Mouse (Mus musculus): ENCODE results near the gene Ppp1r1c.

Gene Ppp1r1c

DNA sequence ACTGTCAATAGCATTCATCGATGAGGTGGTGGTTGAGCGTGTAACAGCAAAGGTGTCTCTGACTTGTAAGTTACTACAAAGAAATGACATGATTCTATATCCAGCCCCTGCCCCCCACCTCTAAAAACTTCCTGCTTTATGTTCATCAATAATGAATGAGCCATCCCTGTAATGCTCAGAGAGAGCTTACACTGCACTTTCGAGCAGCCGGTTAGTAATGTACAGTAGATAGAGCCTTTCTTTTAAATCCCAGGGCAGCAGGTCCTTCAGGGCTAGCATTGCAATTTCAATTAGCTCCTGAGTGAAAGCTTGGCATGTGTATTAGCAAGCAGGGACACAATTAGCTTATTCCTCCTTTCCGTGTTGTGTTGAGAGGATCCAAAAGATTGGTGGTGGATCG lies at the start of gene Ppp1r1c:
Ppp1r1c (plus strand) TSS at position 206 of the 400 bp plus-strand sequence.
- DNase-seq, result no peak

DNA sequence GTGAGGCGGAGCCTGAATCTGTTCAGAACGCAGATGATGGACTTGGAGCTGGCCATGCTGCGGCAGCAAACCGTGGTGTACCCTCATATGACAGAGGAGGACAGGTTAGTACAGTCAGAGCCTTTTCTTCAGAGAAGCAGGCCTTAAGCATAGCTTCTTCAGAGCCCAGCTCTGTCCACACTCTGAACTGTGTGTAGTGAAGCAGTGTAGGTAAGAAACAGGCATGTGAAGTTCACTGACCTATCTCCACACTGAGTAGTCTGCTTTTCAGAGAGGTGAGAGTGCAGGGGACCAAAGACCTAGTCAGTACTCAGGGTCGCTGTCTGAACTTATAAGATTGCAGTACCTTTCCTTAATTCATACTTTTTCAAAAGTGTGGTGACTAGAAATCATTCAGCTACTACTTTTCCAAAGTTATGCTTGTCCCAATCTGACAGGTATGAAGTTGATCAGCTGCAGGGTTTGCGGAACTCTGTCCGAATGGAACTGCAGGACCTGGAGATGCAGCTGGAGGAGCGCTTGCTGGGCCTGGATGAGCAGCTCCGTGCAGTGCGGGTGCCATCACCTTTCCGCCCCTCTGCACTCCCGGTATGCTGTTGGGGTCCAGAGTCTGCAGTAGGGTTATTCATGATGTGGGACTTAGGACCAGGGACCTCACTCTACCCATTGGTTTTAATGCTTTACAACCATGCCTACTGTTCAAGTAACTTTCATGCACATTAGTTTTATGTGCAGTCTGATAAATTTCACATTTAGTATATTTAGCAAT lies 47.0 kb upstream of the Ppp1r1c start:
- no peak for DNase-seq

DNA sequence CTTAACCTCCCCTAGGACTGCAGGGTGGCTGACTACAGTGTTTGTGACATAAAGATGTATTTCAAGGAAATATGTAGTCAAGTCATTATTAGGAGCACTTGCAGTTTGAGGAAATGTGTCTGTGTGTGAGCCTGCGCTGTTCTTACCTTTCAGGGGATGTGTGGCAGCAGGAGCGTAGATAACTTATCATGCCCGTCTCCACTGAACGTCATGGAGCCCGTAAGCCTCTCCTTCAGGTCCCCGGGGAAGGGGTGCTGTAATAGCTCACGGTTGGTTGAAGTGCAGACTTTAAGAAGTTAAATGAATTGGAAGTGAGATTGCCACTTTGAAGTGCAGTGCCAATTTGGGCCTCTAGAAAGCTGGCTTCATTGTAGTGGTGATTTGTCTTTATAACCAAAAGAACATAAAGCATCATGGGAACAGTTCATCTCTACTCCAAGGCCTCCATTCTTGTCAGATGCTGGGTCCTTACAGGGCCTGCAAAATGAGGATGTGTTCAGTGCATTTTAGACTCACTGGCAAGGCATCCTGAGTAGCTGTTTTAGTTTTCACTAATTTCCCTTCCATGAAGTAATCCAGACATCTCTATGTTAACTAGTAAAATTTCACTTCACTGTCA lies 46.0 kb upstream of the Ppp1r1c start:
- DNase-seq, result no peak

DNA sequence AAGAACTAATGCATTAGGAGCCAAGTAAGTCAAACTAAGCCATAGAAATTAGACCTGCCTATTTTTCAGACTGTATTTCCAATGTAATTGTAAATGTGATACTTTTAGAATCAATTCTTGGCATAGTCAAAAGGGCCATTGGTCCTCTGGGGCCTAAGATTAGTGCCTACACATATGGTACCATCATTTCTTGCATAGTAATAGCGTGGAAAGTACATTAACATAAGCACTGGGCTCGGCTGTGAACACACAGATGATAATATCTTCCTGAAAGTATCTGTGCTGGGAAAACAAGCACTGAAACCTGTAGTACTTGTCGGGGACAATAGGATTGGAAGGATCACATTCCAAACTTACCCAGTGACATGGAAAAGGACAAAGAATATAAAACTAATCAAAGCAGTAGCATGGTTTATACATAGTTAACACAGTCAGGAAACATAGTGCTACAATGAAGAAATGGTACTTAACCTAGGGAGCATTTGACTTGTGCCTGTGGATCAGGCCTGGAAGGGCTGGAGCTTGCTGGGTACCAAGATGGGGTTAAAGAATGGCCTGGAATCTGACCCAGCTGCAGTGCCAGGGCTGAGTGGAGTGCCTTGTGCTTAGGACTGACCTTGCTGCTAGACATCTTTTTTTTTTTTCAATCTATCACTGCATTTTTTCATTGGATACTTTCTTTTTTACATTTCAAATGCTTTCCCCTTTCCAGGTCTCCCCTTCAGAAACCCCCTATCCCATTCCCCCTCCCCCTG lies 42.9 kb upstream of the Ppp1r1c start:
- no peak for DNase-seq

DNA sequence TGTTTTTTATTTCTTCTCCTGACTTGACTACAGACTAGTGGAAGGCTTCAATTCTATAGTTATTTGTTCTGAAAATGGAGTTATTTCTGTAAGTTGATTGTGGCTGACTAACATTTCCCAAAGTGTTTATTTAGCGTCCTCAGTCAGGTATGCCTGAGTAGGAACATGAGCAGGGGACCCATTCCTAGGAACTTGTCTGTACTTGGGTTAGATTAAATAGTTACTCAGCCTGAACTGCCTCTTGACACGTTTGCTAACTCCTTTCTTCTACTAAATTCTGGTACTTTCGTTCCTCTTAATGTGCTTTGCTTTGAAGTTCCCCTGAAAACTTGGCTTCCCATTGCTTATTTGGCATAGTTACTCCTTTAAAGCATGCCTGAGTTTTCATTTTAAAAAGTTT lies 42.1 kb upstream of the Ppp1r1c start:
- no peak for DNase-seq

DNA sequence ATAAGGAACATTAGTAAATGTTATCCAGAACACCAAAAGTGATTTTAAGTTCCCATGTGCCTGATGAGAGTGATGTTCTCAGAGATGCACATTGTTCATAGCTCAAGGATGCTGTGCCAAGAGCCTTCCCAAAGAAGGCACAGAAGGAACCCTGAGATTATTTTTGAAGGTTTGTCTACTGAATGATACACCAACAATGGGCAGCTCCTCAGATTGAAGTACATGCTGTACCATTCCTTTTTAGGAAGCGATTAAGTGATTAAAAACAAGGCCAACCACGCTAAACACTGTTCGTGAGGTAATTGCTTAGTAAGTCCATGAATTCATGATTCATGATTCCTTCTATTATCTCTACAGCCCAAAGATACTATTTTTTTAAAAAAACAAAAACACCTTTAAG lies 32.3 kb upstream of the Ppp1r1c start:
- no peak for DNase-seq

DNA sequence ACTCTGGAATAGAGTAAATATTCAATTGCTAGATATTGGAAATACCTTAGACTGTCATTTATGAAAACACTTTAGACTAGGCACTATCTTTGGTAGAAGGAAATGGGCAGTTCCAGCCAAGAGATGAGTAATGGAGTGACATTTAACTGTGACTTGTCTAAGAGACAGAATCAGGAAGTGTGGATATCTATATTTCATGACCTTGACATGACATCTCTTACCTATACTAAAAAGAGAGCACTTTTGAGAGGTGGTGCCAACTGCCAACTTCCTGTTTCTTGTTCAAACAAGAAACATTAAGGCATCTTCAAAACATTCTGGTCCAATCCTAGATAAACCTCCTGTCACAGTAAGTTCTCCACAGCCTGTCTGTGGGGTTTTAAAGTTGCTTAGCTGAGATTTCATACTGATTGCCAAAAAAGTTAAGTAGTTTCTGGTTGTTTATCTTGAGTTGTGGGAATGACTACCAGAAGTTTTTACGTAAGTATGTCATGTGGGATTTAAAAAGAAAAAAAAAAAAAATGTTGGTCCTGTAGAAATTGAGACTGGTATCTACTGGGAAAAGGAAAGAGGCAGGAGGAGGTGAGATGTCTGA lies 29.8 kb upstream of the Ppp1r1c start:
- no peak for DNase-seq

DNA sequence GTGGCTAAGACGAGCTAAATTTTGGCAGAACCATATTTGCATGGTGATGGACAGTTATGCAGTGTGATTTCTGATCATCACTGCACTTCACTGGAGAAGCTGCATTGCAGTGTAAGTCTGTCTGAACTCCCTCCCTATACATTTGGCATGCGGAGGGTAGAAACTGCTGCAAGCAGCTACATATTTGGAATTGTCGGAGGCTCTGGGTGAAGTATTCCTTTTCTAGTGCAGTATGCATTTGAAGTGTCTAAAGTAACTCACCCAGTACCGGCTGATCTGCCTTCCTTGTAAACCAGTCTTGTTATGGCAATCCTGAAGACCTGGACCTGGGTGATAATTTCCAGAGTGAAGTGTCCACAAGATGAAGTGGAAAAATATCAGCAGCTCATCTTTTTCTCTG lies 25.9 kb upstream of the Ppp1r1c start:
- DNase-seq, result no peak

DNA sequence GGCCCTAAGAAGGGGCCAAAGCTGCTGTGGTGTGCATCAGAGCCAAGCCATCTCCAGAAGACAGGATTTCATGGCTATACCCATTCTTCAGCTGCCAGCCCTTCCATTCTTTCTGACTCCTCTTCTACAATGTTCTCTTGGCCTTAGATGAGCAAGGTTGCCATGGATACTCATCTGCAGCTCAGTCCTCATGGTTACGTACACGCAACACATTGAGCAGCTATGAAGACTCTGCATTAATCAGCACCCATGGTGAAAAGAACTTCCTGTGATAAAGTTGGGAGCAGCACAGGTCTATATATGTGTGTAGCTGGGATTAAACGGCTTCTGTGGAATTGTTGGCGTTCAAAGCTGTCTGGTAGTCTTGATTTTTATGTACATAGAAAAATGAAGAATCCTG lies 24.3 kb upstream of the Ppp1r1c start:
- no peak for DNase-seq

DNA sequence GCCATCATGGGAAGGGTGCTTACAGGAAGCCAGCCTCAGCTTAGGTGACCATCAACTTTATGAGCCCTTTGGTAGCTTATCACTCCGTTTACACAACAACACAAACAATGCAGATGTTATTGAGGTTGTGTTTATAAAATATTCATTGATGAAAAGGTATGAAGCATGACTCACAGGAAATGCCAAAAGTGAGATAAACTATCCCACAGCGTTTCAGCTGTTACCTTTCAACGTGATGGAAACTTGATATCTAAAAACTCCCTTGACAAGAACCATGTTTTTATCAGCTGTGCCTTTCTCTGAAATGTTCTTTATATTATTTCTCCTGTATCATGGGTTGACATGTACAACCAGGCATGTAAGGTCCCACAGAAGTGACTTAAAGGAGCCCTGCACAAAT lies 16.7 kb upstream of the Ppp1r1c start:
- DNase-seq, result no peak

DNA sequence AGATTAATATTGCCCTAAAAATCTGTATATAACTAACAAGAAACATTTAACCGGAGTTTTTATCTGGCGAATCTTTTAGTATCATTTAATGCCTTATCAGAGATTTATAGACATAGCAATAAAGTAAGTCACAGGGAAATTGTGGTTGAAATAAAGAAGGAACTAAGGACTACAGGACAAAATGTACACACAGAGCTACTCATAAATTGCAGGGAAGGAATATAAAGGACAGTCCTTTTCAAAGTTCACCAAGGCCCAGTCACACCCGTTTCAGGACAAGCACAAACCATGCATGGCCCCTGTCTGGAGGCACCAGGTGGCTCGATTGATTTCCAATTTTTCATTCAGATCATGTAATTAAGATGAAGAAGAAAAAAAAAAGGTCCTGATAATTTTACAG lies 12.4 kb upstream of the Ppp1r1c start:
- no peak for DNase-seq

DNA sequence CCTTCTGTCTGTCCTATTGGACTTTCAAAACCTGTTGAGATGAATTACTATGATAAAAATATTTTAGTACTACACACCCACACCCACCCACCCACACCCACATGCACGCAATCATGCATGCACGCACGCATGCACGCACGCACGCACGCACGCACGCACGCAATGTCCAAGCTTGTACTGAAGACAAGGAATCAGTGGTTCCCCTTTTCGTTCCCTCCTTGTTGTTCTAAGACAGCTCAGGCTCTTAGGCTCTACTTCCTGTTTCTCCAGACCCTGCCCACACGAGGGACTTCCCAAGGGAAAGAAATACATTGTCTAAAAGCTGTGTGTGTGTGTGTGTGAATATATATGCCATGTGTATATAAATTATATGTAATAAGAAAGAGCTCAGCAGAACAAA lies 11.6 kb upstream of the Ppp1r1c start:
- peak; percentile 67 to 74 for DNase-seq

DNA sequence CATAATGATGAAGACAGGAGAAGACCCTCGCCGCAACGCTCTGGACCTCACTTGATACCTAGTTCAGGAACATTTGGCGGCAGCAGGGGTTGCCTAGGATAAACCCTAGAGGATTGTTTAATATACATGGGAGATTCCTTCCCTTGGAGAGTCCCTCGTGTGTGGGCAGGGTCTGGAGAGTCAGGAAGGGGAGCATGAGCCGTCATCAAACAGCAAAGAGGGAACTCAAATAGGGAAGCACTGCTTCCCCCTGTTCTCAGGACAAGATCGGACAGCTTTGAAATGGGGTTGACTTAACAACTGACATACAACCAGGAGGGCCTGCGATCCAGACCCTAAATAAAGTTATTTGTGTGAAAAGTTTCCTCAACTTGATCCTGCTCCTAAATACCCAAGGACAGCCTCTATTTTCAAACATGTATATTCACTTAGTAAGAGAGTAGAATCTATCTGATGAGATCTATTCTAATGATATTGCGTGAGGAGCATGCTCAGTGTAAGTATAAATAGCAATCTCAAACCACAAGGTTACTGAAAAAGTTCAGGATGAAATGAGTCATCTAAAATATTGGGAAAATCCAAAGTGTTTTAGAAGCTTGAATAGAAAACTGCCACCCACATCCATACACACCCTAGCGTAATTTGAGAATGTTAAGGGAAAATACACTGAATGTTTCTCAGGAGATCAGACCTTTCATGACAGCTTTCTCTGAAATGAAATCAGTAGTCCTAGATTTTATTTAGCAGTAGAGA lies 10.9 kb upstream of the Ppp1r1c start:
- peak; percentile 18 to 28 for DNase-seq

DNA sequence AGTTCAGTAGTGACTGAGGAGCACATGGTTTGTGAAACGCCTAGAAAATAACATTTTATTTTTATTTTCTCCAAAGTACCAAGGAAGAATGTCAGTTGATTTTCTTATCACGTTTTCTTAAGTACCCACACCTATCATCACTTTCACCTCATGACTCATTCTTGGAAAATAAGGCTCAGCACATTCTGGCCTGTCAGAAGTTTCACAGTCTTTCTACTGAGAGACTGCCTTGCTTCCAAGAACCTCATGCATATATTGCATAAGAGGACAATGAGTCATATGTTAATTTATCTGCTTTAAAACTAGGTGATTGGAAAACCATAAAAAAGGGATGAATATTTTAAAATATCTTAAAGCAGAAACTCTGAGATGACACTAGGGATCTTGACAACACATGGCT lies 9.4 kb upstream of the Ppp1r1c start:
- DNase-seq, result no peak

DNA sequence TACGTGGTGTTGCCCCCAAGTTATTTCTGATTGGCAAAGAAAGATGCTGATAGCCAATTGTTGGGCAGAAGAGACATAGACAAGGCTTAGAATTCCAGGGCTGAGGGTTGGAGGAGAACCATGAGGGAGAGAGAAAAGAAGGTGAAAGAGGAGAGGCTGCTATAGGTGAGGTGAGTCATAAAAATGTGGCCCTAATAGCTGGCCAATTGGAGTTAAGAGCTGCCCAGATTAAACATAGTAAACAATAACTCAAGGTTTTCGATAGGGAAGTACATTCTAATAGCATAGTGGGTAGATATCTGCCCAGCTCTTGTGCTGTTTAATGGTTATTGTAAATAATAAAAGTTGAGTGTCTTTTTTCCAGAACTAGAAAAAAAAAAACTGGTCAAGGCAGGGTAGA lies 2.8 kb upstream of the Ppp1r1c start:
- no peak for DNase-seq

DNA sequence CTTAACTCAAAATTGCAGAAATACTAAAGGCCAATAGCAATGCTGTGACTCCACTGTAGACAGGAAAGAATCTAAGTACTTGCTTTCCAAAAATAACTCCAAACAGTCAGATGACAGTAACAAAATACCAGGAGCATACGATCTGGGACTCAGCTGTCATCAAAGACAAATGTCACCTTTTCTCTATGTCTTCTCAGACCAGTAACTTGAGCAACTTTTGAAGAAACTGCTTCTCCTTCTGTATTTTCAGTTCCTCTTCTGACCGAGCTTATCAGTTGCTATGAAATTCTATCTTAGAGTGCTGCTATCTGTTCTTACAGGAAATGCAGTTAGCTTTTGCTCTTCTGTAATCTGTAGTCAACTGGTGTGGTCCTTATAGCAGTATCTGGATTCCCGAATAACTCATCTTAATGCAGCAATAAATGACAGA lies 6.1 kb downstream of the Ppp1r1c start:
- DNase-seq, result peak; percentile 32 to 42

DNA sequence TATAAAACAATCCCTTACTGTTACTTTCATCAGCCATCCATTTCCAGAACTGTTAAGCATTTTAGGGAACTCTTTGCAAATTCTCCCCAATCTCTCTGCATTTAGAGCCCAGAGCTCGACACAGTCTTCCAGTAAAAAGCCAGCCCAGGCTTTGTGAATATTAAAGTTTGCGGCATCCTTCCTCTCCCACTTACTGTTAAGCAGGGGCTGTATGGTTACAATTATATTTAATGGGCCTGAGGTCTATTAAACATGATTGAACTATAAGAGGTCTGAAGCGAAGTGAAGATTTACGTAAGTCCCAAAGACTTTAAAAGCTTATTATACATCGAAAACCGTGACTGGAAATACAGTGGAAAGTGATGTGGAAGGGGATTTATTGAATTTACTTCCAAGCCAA lies 7.2 kb downstream of the Ppp1r1c start:
- no peak for DNase-seq

DNA sequence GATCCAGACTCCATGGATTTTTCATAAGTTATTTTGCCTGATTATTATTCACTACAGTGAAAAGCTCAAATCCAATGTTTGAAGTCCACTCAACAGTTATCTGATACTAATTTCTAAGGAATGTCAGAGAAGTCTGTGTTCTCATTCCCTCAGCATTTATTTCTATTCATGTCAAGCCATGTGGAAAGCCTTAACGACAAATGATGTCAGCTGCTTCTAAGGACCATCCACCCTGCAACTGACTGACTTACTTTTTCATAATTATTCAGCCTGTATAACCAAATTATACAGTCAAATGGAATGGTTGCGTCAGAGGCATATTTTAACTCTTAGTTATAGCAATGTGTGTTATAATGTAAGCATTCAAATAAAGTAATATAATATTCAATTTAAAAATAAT lies 8.3 kb downstream of the Ppp1r1c start:
- DNase-seq, result no peak

DNA sequence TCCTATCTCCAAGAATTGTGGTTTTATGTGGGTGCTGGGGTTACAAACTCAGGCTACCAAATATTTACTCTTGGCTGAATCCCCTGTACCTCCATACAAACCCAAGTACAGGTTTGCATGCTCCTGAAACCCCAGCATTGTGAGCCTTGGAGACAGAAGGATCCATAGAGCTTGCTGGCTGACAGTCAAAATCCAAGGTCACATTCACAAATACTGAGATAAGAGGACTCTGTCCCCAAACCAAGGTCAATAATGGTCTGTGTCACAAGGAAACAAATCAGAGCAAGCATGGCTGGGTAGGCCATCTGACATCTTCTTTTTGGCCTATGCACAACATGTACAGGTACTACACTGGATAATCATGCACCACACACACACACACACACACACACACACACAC lies 10.3 kb downstream of the Ppp1r1c start:
- DNase-seq, result no peak

DNA sequence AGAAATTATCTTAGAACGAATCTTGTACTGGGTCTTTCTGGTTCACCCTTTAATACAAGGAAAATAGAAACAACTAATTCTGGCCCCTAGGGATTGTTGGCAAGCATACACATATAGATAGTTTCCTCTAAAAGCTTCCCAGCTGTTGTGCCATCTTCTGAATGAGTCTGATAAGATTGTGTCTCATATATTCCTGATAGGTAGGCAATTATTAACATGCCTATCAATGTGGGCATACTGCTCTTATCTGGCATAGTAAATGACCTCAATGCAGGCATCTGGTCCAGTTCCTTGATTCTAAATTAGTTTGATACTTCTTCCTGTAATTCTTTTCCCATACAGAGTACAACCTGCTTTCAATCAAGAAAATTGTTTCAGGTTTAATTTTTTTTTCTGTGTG lies 14.8 kb downstream of the Ppp1r1c start:
- no peak for DNase-seq

DNA sequence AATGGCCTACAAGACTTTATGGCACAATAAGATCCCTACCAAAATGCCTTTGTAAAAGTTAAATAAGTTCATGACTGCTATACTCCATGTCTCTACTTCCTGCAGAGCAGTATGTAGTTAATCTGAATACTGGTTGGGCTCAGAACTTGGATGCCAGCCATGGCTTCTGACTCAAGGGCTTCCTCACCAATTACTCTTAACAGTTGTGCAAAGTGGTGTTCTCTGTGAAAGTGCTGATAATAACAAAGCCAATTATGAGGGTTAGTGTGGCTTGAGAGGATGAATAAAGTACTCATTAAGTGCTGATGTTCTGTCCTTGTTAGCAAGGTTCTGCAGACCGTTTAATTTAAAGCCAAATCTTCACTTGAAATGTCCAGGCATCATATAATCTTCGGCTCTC lies 31.4 kb downstream of the Ppp1r1c start:
- DNase-seq, result no peak

DNA sequence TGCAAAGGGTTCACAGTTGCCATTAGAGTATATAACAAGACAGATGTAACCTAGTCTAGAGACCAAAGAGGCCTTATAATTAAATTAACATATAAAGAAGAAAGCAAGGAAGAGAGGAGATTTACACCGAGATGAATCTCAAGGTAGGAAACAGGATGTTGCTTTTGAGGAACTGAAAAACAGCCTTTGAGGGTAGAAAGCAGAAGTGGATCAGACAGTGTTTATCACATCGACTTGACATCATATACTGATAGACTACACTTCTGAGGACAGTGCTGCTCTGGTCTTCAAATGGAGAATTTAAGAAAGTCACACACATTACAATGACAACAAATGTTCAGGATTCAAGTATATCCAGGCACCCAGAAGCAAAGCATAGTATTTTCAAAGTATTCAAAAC lies 34.4 kb downstream of the Ppp1r1c start:
- DNase-seq, result peak; percentile 44 to 52

DNA sequence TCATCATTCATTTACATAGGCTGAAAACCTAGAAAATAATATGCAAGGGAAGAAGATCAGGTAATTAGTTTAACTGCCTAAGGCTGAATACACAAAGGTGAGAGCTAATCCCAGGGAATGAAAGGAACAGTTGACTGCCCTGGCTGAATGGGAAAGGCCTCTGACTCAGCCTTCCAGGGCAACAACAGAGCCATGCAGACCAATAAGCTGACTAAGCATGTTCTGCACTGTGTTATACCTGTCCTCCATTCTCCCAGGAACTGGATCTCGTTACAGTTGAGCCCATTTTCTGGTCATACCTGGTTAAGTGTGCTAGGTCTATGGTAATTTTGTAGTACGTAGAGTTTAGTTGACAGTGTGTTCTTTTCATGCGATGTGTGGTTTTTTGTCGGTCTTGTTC lies 36.6 kb downstream of the Ppp1r1c start:
- DNase-seq, result no peak
